9 mouse cellular contexts compared by ENCODE assay signal in the genomic region with DNA sequence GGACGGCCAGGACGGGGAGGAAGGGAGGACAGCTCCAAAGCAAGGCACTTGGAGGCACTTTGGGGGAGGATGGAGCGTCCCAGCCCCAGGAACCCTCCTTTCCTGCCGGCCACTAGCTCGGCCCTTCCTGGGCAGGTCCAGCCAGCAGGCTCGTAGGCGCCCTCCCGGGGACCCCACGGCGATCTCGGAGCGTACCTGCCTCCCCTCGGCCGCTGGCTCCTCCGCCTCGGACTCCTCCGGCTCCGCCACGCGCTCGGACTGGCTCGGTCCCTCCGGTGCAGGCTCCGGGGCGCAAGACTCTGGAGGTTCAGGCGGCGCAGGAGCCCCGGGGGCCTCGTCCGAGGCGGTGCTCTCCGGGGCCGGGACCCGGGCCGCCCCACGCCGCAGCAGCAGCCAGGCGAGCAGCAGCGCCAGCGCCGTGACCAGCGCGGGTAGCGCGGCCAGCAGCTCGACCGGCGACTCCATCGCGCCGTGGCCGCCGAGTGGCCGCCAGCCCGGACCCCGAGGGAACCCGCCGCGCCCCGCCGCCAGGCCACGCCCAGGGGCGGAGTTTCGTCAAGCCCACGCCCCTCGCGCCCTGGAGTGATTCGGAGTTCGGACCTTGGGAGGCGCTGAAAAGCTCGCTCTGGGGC. TPM values are rescaled to one million over a fixed set of nuclear protein-coding genes. Genes with fewer than 3 reads are reported as not detected.
DNase-seq lines count a peak whose midpoint lies in the region; ATAC-seq and TF ChIP-seq lines count a peak whose summit lies in the region.
"Had no signal": no experiment of that assay in that cellular context is flagged by ENCODE, and none has a peak within 500 bp of the region (broad histone marks: within the 10 kb centered on the region; RNA-seq: fewer than 3 reads in every experiment).

A gene (minus strand): TSS at position 513 of the 632 bp plus-strand sequence.

- peak within 1 kb of the TSS; percentile 62 for H3K4me3 ChIP-seq in stomach, postnatal 0 days (ENCODE audit: low read depth, low read length)

- ATAC-seq in monocyte, adult 5-6 weeks (replicated peaks; ENCODE audit: insufficient number of reproducible peaks, low FRiP score, low TSS enrichment, poor library complexity, severe bottlenecking), result 0 out of 2 replicates have a peak, but pooled peaks have one; percentile 41
- peak; percentile 67; the same call in 1 of the 2 replicates for ATAC-seq in stomach, postnatal 0 days (ENCODE audit: low FRiP score, low TSS enrichment)

- H3K4me2 ChIP-seq in stomach, postnatal 0 days (replicated peaks; ENCODE audit: low read depth), result peak within 1 kb of the TSS; percentile 77

- H3K4me1 ChIP-seq in stomach, postnatal 0 days (replicated peaks; ENCODE audit: control insufficient read depth, insufficient read depth), result peaks cover 3% of the 10 kb centered on the region

- H3K27ac ChIP-seq in stomach, postnatal 0 days (replicated peaks), result peak within 1 kb of the TSS; percentile 85

- DNase-seq in layer of hippocampus, adult 18-20 months (ENCODE audit: low spot score in 2 of 2), result peak; percentile 37 to 53
- DNase-seq in layer of hippocampus, adult 9-10 months (ENCODE audit: low spot score), result no peak
- DNase-seq in embryo, embryonic 10 days (ENCODE audit: low spot score), result peak; percentile 85
- peak; percentile 99 for DNase-seq in heart, adult 11 months
- peak; percentile 63 for DNase-seq in kidney, adult 11 months
- peak; percentile 84 for DNase-seq in liver
- DNase-seq in stomach, postnatal 0 days (ENCODE audit: low spot score), result peak; percentile 78

- H3K36me3 ChIP-seq in stomach, postnatal 0 days (ENCODE audit: control insufficient read depth, insufficient read depth, low read length), result no peaks in the 10 kb centered on the region

- H3K9ac ChIP-seq in stomach, postnatal 0 days (ENCODE audit: low read length), result peak within 1 kb of the TSS; percentile 84

- H3K9me3 ChIP-seq in stomach, postnatal 0 days (ENCODE audit: control insufficient read depth, low read length), result no peaks in the 10 kb centered on the region

- 1% methylated on average over 59 of the region's 71 CpGs for WGBS in stomach, postnatal 0 days

- no peak for TF ChIP-seq CTCF in stomach, postnatal 0 days (IDR thresholded peaks at IDR 0.05; ENCODE audit: low read depth)

- H3K27me3 ChIP-seq in stomach, postnatal 0 days (ENCODE audit: control insufficient read depth, insufficient read depth, low read length), result no peaks in the 10 kb centered on the region
- H3K27me3 ChIP-seq: CH12.LX had no signal

- no peak for TF ChIP-seq EP300 in stomach, postnatal 0 days (optimal IDR thresholded peaks at IDR 0.05)

RNA-seq across cellular contexts. Expression of the gene that starts here (rescaled TPM):
- total RNA-seq in layer of hippocampus, adult 18-20 months (2021), result 10 to 100 TPM; 21.1 to 21.5 TPM
- total RNA-seq in monocyte, adult 5-6 weeks (2017), result 0.58 to 0.64 TPM in 2 of 3 replicates, not detected in the other
- polyA plus RNA-seq in stomach, postnatal 0 days (2015; fragmentation: Nextera tagmentation; extraction: Ambion mirVana), result 15.9 and 18.4 TPM in 2 replicates
- total RNA-seq: CH12.LX had no signal

Comparison
In these comparisons a context has a peak if more than half of its experiments do, and no peak if none do; other contexts are left out.
1. RNA of the gene that starts here (total RNA-seq): 21.1 to 21.5 TPM in layer of hippocampus, adult 18-20 months; 0.58 to 0.64 TPM in monocyte, adult 5-6 weeks; every median in the first group is over 10 times any median in the second.
2. Peak in ATAC-seq in monocyte, adult 5-6 weeks; RNA of the gene not detected or under 1 TPM.